Mouse (Mus musculus) cerebral cortex, adult 2 months (tissue): Measurements from ENCODE around the gene Sik3.

Experiments
- WGBS: fragments of 180-500 bp; shearing (Covaris S2); methylation state at CpG from one replicate; pipeline ENCODE4 v1.1.7; 2018; 5-methylcytosine and 5-hydroxymethylcytosine counted together

Sik3 gene

DNA sequence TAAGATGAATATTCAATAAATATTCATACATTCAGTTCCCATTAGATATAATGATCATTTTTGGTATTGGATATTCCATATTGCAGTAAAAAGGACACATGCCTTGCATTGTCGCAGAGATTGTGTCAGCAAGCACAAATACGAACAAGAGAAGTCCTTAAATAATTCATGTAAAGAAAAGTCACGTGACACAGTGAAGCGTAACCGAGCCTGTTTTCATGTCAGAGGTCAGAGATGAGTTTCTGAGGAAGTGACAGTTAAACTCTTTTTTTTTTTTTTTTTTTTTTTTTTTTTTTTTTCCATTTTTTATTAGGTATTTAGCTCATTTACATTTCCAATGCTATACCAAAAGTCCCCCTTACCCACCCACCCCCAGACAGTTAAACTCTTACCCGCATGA lies 180.0 kb downstream of the Sik3 start:
- 91% methylated on average over 6 of the region's 6 CpGs for WGBS

DNA sequence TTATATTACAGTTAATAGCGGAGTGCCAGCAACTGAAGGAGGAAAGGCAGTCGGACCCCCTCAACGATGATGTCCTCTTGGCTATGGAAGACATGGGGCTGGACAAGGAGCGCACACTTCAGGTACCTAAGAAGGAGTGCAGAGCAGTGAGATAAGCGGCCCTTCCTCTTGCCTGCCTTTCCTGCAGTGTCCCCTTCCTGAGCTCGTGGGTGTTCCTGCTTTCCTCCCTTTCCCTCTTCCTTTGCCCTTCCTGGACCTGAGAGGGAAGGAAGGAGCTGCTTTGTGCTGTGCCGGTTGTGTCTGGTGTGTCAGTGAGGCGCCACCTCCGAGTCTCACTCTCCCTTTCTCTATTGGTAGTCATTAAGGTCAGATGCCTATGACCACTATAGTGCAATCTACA lies 182.2 kb downstream of the Sik3 start:
- WGBS: 82% methylated on average over 9 of the region's 9 CpGs

DNA sequence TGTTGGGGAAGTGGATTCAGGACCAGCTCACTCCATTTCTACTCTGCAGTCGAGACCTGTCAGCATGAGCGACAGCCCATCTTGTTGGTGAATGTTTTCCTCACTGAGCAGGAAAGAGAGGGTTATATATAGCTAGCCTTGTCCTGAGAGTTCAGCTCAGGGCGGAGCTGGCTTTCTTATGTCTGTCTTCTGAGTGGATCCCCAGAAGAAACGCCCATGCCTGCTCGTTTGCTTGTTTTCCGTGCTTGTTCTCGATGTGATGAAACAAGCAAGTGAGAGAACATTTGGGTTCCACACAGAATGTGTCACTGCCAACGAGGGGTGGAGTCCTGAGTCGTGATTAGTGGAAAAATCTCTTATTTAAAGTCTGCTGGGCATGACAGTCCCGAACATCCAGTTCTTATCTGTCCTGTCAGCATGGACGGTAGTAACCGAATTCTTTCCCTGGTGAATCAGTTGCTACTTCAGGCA lies 184.1 kb downstream of the Sik3 start:
- WGBS: 61% methylated on average over 12 of the region's 12 CpGs

DNA sequence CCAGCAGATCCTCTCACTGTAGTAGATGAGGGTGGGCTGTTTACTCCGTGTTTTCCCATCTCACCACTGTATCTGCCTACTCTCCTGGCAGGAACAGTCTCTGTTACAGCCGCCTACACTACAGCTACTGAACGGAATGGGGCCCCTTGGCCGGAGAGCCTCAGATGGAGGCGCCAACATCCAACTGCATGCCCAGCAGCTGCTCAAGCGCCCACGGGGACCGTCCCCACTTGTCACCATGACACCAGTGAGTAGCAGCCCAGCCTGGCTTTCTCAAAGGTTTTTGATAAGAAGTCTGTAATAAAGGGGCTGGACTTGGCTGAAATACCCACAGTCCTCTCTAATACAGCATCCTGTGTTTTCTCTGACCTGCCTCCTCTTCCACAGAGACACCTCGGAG lies 185.8 kb downstream of the Sik3 start:
- WGBS: 30% methylated on average over 9 of the region's 9 CpGs

DNA sequence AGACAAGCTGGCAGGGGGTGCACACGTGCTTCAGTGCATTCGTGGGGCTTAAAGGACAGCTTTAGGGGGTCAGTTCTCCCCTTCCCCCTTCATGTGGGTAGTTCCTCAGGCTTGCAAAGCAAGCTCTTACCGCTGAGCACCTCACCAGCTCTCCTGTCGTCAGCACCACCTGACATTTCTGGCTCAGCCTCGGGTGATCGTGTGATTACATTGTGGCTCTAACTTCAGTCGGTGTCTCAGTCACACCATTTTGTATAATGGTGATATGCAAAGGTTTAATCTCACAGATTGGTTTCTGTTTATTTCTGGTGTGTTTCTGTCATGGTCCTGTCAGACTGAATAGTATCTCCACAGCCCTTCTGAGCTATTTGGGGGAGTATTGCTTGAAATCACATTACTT lies 186.3 kb downstream of the Sik3 start:
- 48% methylated on average over 7 of the region's 7 CpGs for WGBS

DNA sequence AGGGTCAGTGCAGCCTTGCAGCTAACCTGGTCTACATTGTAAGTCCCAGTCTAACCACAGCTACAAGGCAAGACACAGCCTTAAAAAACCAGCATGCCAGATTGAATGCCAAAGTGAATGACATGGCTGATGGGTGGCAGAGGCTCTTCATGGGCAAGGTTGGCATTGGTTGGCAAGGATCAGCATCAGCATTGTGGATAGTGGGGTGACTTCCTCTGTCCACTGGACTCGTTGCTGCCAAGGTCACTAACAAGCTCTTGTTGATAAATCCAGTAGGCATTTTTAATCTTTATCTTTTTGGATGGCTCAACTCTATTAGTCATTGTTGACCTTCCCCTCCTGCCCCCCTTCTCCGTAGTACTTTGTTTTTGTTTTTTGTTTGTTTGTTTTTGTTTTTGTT lies 187.0 kb downstream of the Sik3 start:
- WGBS: 75% methylated on average over 2 of the region's 2 CpGs

DNA sequence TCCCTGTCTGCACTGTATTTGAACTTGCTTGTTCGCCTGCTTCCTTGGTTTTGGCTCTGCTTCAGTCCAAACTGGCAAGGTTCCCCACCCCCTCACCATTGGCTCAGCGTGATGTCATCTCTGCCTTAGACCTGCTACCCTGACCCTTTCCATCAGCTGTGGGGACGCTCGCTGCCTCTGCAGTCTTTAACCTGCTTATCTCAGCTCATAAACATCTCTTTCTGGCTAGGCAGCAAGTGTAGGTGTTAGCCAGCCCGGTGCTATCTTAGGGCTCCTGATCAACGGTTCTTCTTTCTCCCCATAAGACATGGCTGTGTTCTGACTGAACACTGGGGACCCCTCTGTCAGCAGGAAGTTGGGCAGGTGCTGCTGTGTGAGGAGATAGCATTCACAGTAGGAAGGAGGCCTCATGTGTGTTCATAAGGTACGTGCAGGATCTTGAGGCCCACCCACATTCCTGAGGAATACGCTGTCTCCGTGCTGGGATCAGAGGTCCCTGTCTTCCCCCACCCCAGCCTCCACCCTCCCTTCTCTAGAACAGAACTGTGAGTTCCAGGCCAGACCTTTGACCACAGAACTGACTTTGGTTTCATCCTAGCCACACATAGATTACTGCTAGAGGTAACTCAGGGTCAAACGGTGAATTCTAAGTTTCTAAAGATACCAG lies 194.3 kb downstream of the Sik3 start:
- WGBS: 57% methylated on average over 10 of the region's 10 CpGs

DNA sequence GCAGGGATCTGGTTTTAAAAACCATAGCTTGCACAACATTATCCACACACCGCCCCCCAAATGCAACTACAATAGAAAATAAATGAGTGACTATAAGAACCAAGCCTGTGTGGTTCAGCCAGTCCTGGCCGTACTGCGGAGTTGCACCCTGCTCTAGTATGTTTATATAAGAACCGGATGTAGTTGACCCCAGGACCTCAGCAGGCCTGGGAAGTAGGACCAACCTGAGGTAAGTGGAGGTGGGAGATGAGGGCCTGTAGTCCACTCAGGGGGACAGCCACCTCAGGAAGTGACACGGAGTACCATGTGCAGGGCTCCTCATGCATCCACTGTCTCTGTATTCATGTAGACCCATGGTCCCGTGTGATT lies 194.9 kb downstream of the Sik3 start:
- 87% methylated on average over 6 of the region's 6 CpGs for WGBS

DNA sequence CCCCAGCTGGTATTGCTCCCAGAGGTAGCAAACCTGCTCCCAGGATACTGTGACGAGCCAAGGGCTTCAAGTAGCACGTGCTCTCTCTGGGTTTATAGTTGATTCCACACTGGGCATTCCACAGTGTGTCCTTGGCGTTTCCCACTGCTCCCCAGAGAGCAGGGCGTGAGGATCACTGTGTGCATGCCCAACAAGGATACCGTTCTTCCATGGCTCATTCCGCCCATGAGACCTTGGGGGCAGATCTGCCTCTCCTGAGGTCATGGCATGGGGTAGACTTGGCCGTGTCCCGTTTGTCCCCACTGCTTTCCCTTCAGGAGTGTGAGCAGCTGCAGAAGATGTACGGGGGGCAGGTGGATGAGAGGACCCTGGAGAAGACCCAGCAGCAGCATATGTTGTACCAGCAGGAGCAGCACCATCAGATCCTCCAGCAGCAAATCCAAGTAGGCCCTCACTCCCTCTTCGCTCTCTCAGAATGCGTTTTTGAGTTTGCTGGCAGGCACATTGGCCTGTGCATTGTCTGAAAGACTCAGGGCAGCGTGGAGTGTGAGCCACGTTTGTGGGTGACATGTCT lies 195.9 kb downstream of the Sik3 start:
- WGBS: 80% methylated on average over 13 of the region's 13 CpGs

DNA sequence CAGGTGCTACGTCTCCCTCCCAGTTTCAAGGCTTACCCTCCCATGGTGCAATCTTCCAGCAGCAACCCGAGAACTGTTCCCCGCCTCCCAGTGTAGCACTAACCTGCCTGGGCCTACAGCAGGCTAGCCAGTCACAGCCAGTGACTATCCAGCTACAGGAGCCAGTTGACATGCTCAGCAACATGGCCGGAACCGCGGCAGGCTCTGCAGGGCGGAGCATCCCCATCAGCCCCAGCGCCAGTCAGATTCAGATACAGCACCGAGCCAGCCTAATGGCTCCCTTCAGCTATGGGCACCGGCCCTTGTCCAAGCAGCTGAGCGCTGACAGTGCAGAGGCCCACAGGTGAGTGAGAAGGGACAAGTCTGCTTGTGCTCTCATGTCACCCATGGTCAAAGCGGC lies 197.9 kb downstream of the Sik3 start:
- 95% methylated on average over 12 of the region's 12 CpGs for WGBS

DNA sequence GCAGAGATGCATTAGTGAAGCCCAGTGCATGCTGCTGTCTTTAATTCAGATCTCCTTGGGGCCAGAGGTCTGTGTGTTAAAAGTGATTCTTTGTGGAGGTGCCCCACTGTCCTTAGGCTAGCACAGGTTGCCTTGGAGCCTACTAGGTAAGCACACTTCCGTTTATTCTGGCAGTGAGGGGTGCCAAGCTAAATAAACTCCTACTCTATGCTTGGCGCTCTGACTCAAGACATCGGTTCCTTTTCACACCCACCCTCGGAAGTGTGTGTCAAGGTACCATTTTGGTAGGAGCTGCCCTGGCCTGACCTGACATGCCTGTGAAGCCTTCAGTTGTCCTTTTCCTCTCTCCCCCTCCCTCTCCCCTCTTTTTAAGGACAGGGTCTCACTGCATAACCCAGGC lies 201.7 kb downstream of the Sik3 start:
- WGBS: 41% methylated on average over 4 of the region's 4 CpGs

DNA sequence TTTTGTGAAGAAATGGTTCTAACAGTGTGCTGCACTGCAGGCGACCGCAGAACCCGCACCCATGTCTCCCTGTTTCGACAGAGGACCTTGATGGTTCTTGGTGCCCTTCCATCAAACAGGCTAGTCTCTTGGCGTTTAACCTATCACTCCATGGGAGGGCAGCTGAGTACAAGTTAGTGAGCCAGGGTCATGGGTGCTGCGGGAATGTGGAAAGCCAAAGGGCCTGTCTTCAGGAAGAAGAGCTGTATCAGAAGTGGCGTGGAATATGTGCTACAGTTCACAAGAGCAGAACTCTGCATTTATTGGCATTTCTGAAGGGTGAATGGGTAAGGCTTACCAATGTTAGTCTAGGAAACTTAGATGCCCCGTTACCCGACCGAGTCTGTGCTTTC lies 202.3 kb downstream of the Sik3 start:
- 89% methylated on average over 10 of the region's 10 CpGs for WGBS

DNA sequence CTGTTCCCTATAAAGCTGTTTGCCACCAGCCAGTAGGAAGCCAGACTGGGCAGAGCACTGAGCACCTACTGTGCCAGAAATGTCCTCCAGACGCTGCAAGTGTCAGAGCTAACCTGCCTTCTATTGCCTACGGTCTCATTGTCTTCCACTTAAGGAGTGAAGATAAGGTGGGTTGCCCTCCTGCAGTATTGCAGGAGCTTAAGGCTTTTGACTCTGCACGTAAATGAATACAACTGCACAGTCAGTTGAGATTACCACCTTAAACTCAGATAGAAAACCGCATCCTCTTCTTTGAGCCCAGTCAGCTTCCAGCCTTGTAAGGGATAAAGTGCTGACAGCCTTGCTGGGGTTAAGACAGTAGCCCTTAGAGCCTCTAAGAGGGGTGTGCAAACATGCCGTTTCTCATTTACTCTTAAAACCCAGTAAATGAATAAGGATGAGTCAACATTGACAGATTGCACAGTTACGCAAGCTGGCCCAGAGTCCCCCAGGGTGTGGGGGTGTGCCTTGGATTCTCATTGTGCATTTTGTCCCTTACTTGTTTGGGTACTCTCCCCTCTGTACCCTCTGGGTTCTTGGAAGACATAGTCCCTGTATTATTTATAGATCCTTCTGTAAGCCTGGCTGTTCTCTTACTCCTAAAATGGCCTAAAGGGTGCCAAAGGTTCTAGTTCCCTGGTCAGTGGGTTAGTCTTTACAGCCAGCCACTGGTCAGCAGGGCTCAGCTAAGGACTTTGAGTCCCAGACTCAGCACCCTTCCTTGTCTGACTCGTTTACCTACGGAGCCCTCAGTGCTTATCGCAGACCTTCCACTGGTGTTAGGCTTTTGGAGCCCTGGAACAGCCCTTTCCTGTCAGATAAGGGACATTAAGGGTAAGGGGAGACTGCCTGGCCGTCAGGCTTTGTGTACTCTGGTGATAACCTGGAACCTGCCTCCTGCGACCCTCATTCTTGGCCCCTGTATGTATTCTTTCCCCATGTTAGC lies 203.0 kb downstream of the Sik3 start:
- WGBS: 70% methylated on average over 11 of the region's 11 CpGs

DNA sequence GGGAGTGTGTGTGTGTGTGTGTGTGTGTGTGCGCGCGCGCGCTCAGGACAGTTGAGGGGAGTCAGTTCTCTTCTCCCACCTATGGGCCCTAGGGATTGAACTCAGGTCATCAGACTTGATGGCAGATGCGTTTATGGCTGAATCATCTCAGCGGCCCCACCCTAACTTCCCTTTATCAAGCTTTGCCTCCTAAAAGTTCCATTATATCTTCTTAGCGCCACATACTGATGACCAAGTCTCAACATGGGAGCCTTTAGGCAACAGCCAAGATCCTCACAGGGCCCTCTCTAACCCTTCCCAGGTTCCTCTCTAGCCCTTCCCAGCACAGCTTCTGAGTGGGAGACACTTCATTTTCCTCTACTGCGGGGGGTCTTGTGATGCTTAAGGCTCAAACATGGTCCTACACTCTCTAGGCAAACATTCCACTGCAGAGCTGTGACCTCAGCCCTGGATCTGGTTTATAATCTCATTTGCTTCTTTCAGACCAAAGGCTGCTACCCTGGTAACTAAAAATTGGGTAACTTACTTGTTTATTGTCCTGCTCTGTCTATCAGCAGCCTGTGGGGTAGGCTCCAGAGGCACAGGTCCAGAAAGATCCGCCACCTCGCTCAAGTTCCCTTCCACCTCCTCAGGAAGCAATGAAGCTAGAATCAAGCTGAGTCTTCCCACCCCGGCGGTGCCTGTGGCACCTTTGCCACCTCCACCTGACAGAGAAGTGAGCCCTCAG lies 204.3 kb downstream of the Sik3 start:
- 90% methylated on average over 13 of the region's 13 CpGs for WGBS

DNA sequence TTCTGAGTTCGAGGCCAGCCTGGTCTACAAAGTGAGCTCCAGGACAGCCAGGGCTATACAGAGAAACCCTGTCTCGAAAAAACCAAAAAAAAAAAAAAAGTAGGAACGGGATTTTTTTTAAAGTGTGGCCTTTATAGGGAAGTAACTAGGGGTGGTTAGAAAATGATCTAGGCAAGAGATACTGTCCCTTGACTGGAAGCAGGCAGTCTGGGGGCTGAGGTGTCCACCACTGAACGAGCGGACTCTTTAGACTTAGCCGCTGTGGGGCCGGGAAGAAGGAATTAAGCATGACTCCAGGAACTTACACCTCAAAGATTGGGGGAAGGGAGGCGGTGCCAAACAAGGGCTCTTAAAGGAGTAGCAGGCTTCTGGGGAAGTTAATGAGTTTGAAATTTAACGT lies 205.6 kb downstream of the Sik3 start:
- WGBS: 89% methylated on average over 9 of the region's 9 CpGs

DNA sequence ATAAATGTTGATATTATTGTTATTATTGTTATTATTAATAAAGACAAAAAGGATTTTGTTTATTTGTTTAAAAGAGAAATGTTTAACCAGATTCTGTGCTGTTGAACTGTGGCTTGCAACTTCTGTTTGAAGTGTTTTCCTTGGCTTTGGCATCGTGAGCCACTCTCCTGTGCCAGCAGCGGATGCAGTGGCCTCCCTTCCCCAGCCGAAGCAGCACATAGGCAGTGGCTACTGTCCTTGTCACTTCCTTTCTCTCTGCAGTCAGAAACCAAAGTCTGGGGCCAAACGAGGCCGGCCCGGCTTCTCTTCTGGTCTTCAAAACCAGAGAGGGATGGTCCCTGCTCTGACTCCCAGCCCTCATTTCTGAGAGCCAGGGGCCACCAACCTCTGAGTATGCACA lies 210.5 kb downstream of the Sik3 start:
- 70% methylated on average over 6 of the region's 6 CpGs for WGBS

DNA sequence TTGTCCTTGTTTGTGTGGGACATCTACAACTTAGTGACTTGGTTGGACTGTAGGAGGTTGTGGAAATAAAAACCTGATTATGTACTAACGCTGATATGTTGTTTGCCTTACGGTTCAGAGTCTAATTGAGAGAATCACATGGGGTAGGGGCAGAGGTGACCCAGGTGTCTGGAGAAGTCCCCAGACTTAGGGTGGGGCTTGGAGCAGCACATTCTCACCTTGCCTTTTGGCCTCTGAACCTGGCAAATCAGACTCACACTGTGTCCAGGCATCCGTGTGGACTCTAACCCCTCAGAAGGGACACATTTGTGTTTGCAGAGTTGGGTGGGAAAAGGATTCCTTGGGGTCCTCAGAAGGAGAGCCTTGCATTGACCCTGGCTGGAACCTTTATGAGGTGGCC lies 211.5 kb downstream of the Sik3 start:
- WGBS: 86% methylated on average over 3 of the region's 3 CpGs

DNA sequence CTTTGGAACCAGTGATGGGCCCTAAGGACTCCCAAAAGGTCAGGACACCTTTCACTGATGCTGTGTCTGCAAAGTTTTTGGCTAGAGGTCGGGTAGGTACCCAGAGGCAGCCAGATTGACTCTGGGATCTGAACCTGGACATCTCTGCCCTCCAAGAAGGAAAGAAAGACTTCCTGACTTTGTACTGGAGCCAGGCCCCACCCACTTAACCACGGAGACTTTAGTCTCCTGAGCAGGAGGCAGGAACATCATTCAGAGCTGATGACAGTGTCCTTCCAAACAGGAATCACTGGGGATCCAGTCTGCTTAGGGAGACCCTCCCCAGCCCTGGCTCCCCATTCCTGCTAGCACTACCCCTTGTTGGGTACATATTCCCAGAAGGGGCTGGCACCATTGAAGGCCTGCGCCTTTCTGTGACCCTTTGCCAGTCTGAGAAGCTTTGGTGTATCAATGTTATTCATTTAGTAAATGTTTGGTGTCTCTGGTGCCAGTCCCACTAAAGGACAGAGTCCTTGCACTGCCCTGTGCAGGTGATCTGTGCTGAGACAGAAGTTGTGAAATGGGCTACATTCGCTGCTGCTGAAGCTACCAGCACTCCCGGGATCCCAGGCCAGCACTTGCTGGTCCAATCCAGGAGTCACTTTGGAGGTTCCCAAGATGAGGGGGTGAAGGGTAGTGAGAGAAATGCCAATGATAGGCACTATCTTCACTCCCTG lies 212.5 kb downstream of the Sik3 start:
- 68% methylated on average over 5 of the region's 5 CpGs for WGBS

DNA sequence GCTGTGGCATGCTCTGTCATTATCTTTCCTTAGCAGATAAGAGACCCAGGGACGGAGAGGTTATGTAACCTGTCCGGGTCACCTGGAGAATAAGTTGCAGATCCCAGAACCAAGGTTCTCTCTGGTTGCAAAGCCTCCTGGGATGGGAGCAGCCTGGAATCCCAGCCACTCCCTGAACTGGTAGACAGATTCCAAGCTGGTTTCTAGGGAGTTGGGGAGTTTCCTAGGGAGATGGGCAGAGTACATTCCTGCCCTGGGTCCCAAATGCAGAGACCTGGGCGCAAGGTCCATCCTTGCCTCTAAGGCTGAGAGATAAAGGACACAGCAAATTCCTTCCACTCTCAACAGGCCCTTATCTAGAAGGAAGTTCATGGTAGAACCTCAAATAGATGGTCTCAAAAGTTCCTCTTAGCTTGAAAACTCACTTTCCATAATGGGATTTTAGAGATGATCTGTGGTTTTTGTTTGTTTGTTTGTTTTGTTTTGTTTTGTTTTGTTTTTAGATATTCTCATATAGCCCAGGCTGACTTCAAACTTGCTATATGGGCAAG lies 214.5 kb downstream of the Sik3 start:
- WGBS: 92% methylated on average over 3 of the region's 3 CpGs

DNA sequence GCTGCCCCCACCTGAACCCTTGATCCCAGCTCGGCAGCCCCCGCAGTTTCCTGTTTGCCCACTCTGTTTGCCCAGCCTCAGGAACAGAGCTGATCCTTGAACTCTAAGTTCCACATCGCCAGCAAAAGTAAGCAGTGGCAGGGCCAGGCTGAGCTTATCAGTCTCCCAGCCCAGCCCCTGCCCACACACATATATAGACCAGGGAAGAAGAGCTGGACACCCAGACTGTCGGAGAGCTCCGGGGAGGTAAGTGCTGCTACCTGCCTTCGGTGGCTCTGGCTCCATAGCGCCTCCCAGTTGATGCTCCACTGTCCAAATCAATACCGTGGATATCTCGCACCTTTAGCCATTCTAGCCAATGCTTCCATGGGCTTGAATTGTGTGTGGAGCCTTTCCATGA lies 215.9 kb downstream of the Sik3 start, which contains the start of gene Apoa1:
Gene Apoa1, plus strand, starts transcription at position 90 of the 400 bp plus-strand sequence.
- WGBS: 77% methylated on average over 9 of the region's 9 CpGs
